Mouse (Mus musculus) liver, adult 2 months (tissue): ENCODE data around the gene Clip4.

Experiments used
- CTCF ChIP-seq: fragments of 200-500 bp; IDR thresholded peaks from 2 replicates; pipeline ENCODE4 v1.5.1; 2011; ENCODE audit warnings: low read depth, low read length, control low read depth
- POLR2A ChIP-seq: fragments of 200-500 bp; IDR thresholded peaks from 2 replicates; pipeline ENCODE4 v1.6.1; 2011; ENCODE audit warnings: low read length, control low read depth; ENCODE audit not compliant: insufficient read depth; ENCODE audit errors: extremely low read depth

DNA sequence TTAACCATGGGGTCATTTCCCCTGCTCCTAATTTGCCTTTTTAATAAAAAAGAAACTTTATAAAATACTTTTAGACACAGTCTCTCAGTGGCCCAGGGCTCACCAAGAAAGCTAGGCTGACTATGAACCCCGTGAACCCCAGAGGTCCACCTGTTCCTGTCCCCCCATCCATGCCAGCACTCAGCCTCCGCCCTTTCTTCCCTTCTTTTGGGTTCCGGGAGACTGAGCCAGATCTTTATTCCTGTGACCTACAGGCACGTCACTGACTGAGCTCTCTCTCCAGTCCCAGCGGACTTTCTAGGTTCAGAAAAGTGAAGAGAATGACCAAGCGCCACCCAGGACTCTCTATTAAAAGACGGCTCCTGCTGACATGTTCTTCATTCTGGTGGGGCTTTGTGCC lies 107.2 kb downstream of the Clip4 start:
- TF ChIP-seq CTCF, result no peak
- no peak for TF ChIP-seq POLR2A
